25 mouse cellular contexts compared by ENCODE assay signal in the genomic region with DNA sequence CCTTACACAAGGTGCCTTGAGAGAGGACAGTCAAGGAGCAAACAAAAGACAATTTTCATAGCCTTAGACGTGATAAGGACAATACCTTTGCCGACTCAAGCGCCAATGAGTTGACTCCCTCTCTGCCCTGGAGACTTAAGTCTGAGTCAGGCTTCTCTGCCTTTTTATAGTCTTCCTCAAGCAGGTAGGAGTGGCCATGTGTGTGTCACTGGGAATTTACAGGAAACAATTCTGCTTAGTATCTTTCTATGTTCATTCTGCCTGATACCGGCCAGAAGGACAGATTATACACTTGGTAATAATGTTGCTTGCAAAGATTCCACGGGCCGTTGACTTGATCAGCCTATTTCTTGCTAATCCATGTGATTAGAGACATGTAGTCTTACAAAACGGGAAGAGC. TPM values are rescaled to one million over a fixed set of nuclear protein-coding genes. Genes with fewer than 3 reads are reported as not detected.
"Had no signal": no experiment of that assay in that cellular context is flagged by ENCODE, and none has a peak within 500 bp of the region (broad histone marks: within the 10 kb centered on the region; RNA-seq: fewer than 3 reads in every experiment).

A gene (minus strand): TSS at position 137 of the 400 bp plus-strand sequence.

- H3K9ac ChIP-seq: kidney, embryonic 15.5 days; limb, embryonic 12.5 days; limb, embryonic 15.5 days; liver, embryonic 14.5 days; lung, embryonic 15.5 days; midbrain, embryonic 13.5 days; neural tube, embryonic 13.5 days; stomach, embryonic 15.5 days had no signal

- H3K4me1 ChIP-seq: kidney, embryonic 15.5 days; limb, embryonic 12.5 days; limb, embryonic 15.5 days; lung, embryonic 15.5 days; midbrain, embryonic 13.5 days; neural tube, embryonic 13.5 days; stomach, embryonic 15.5 days had no signal

- H3K9me3 ChIP-seq: kidney, embryonic 15.5 days; limb, embryonic 12.5 days; limb, embryonic 15.5 days; lung, embryonic 15.5 days; midbrain, embryonic 10.5 days; midbrain, embryonic 13.5 days; neural tube, embryonic 13.5 days; stomach, embryonic 15.5 days had no signal

- DNase-seq: kidney, adult 11 months; kidney, adult 8-10 months; kidney, postnatal 10 days; kidney, postnatal 36 days; left cerebral cortex, postnatal 4 days; lung, adult 18-20 months; lung, postnatal 10 days; lung, postnatal 36 days; retina, postnatal 1 day; right cerebral cortex, postnatal 25 days; spleen, adult 18-20 months; thymus, adult 18-20 months; thymus, postnatal 36 days had no signal

- H3K4me3 ChIP-seq: kidney, embryonic 15.5 days; limb, embryonic 12.5 days; limb, embryonic 15.5 days; lung, embryonic 15.5 days; midbrain, embryonic 10.5 days; midbrain, embryonic 13.5 days; myocyte; neural tube, embryonic 13.5 days; stomach, embryonic 15.5 days had no signal

- H3K36me3 ChIP-seq: kidney, embryonic 15.5 days; limb, embryonic 12.5 days; limb, embryonic 15.5 days; lung, embryonic 15.5 days; midbrain, embryonic 10.5 days; midbrain, embryonic 13.5 days; neural tube, embryonic 13.5 days; stomach, embryonic 15.5 days had no signal

- H3K27me3 ChIP-seq: kidney, embryonic 15.5 days; limb, embryonic 12.5 days; limb, embryonic 15.5 days; lung, embryonic 15.5 days; midbrain, embryonic 13.5 days; neural tube, embryonic 13.5 days; stomach, embryonic 15.5 days had no signal

- ATAC-seq: midbrain, embryonic 13.5 days; midbrain, embryonic 16.5 days had no signal

- H3K4me2 ChIP-seq: kidney, embryonic 15.5 days; limb, embryonic 12.5 days; limb, embryonic 15.5 days; lung, embryonic 15.5 days; midbrain, embryonic 13.5 days; neural tube, embryonic 13.5 days; stomach, embryonic 15.5 days had no signal

- H3K27ac ChIP-seq: kidney, embryonic 15.5 days; limb, embryonic 12.5 days; limb, embryonic 15.5 days; liver, embryonic 14.5 days; lung, embryonic 15.5 days; midbrain, embryonic 10.5 days; midbrain, embryonic 13.5 days; neural tube, embryonic 13.5 days; stomach, embryonic 15.5 days had no signal

RNA-seq across cellular contexts. Expression of the gene that starts here (rescaled TPM):
- total RNA-seq: megakaryocyte progenitor cell, adult 5-6 weeks had no signal
- polyA plus RNA-seq: limb, embryonic 12.5 days; myocyte had no signal
